25 mouse cellular contexts compared by ENCODE assay signal in genomic region chr7:63717903-63718302, GRCm38 (mm10).
DNase-seq lines count a peak whose midpoint lies in the region; ATAC-seq and TF ChIP-seq lines count a peak whose summit lies in the region.
"Had no signal": no experiment of that assay in that cellular context is flagged by ENCODE, and none has a peak within 500 bp of the region (broad histone marks: within the 10 kb centered on the region; RNA-seq: fewer than 3 reads in every experiment).

No protein-coding gene starts in this region.

- no peak for TF ChIP-seq CTCF in forebrain, postnatal 0 days (IDR thresholded peaks at IDR 0.05; ENCODE audit: low read depth)
- TF ChIP-seq CTCF in left cerebral cortex, adult 2 months (IDR thresholded peaks at IDR 0.05) = no peak
- no peak for TF ChIP-seq CTCF in kidney, adult 2 months (conservative IDR thresholded peaks at IDR 0.05; ENCODE audit: insufficient read depth, insufficient read length, low read depth, low read length)

- H3K9ac ChIP-seq in forebrain, postnatal 0 days = no peak overlapping the region
- H3K9ac ChIP-seq in forebrain, embryonic 11.5 days (ENCODE audit: low read length) = no peak overlapping the region
- H3K9ac ChIP-seq: forebrain, embryonic 15.5 days; heart, embryonic 12.5 days; heart, embryonic 15.5 days; hindbrain, embryonic 13.5 days; intestine, embryonic 15.5 days had no signal

- H3K36me3 ChIP-seq in forebrain, postnatal 0 days (ENCODE audit: insufficient read depth) = no peaks in the 10 kb centered on the region
- no peaks in the 10 kb centered on the region for H3K36me3 ChIP-seq in forebrain, embryonic 11.5 days (ENCODE audit: control insufficient read depth, insufficient read depth, low read length)
- no peaks in the 10 kb centered on the region for H3K36me3 ChIP-seq in kidney, adult 2 months (ENCODE audit: control insufficient read depth, insufficient read depth, low read length)
- H3K36me3 ChIP-seq: forebrain, embryonic 15.5 days; heart, embryonic 12.5 days; heart, embryonic 15.5 days; hindbrain, embryonic 10.5 days; hindbrain, embryonic 13.5 days; intestine, embryonic 15.5 days had no signal

- no peak overlapping the region for H3K27ac ChIP-seq in forebrain, postnatal 0 days (ENCODE audit: low read depth, low read length)
- no peak overlapping the region for H3K27ac ChIP-seq in forebrain, embryonic 11.5 days (ENCODE audit: low read depth, low read length)
- peak overlapping the region; percentile 67; the same call in 1 of the 2 replicates for H3K27ac ChIP-seq in left cerebral cortex, adult 2 months
- no peak overlapping the region for H3K27ac ChIP-seq in kidney, adult 2 months (ENCODE audit: insufficient read depth, low read depth, low read length)
- H3K27ac ChIP-seq: forebrain, embryonic 15.5 days; heart, embryonic 15.5 days; hindbrain, embryonic 10.5 days; hindbrain, embryonic 13.5 days; intestine, embryonic 15.5 days had no signal

- H3K4me1 ChIP-seq in forebrain, postnatal 0 days (ENCODE audit: insufficient read depth) = no peaks in the 10 kb centered on the region
- H3K4me1 ChIP-seq in forebrain, embryonic 11.5 days (replicated peaks; ENCODE audit: control insufficient read depth, insufficient read depth, low read length) = no peaks in the 10 kb centered on the region
- H3K4me1 ChIP-seq in kidney, adult 2 months (ENCODE audit: control insufficient read depth, insufficient read depth, low read length) = no peaks in the 10 kb centered on the region
- H3K4me1 ChIP-seq: forebrain, embryonic 15.5 days; heart, embryonic 15.5 days; hindbrain, embryonic 10.5 days; hindbrain, embryonic 13.5 days; intestine, embryonic 15.5 days had no signal

- H3K27me3 ChIP-seq in forebrain, postnatal 0 days (ENCODE audit: insufficient read depth, low read length) = no peaks in the 10 kb centered on the region
- H3K27me3 ChIP-seq in forebrain, embryonic 11.5 days (ENCODE audit: control insufficient read depth, insufficient read depth, low read length) = no peaks in the 10 kb centered on the region
- H3K27me3 ChIP-seq in kidney, adult 2 months (replicated peaks; ENCODE audit: control insufficient read depth, insufficient read depth, low read length) = no peaks in the 10 kb centered on the region; the same call in 1 of the 2 replicates
- H3K27me3 ChIP-seq: forebrain, embryonic 15.5 days; heart, embryonic 12.5 days; heart, embryonic 15.5 days; hindbrain, embryonic 13.5 days; intestine, embryonic 15.5 days had no signal

- DNase-seq in forebrain, postnatal 0 days = no peak
- DNase-seq in forebrain, embryonic 11.5 days (ENCODE audit: low spot score) = no peak
- DNase-seq in left cerebral cortex, adult 2 months (ENCODE audit: extremely low spot score in 1 of 2, low spot score in 2 of 2) = no peak
- no peak for DNase-seq in left cerebral cortex, adult 9 months (ENCODE audit: low spot score in 2 of 2)
- peak; percentile 7 for DNase-seq in testis, postnatal 10 days (ENCODE audit: low spot score)
- no peak for DNase-seq in testis, postnatal 14 days (ENCODE audit: low spot score)
- DNase-seq in telencephalon, adult 2 months (ENCODE audit: low read depth, low spot score) = peak; percentile 55
- no peak for DNase-seq in kidney, adult 2 months
- DNase-seq: adrenal gland, adult 2 months; adrenal gland, postnatal 14 days; cerebellum, adult 18-20 months; cerebellum, adult 9-10 months; cerebellum, postnatal 14 days; gastrocnemius, postnatal 10 days; gastrocnemius, postnatal 36 days; heart, postnatal 10 days; heart, postnatal 36 days had no signal

- 65% methylated on average over 8 of the region's 8 CpGs for WGBS in forebrain, postnatal 0 days
- WGBS in forebrain, embryonic 11.5 days = 86% methylated on average over 8 of the region's 8 CpGs
- WGBS in kidney, adult 2 months = 82% methylated on average over 8 of the region's 8 CpGs

- H3K4me2 ChIP-seq in forebrain, postnatal 0 days (ENCODE audit: low read depth) = no peak overlapping the region
- H3K4me2 ChIP-seq in forebrain, embryonic 11.5 days (ENCODE audit: low read depth, low read length, severe bottlenecking) = no peak overlapping the region
- H3K4me2 ChIP-seq: forebrain, embryonic 15.5 days; heart, embryonic 12.5 days; heart, embryonic 15.5 days; hindbrain, embryonic 13.5 days; intestine, embryonic 15.5 days had no signal

- no peaks in the 10 kb centered on the region for H3K9me3 ChIP-seq in forebrain, postnatal 0 days (ENCODE audit: low read length)
- no peaks in the 10 kb centered on the region for H3K9me3 ChIP-seq in forebrain, embryonic 11.5 days (ENCODE audit: control insufficient read depth, low read length)
- H3K9me3 ChIP-seq: forebrain, embryonic 15.5 days; heart, embryonic 12.5 days; heart, embryonic 15.5 days; hindbrain, embryonic 10.5 days; hindbrain, embryonic 13.5 days; intestine, embryonic 15.5 days had no signal

- no peak overlapping the region for H3K4me3 ChIP-seq in forebrain, postnatal 0 days (ENCODE audit: low read depth, low read length)
- no peak overlapping the region for H3K4me3 ChIP-seq in forebrain, embryonic 11.5 days (ENCODE audit: low read depth, low read length)
- no peak overlapping the region for H3K4me3 ChIP-seq in left cerebral cortex, adult 2 months
- H3K4me3 ChIP-seq in kidney, adult 2 months (ENCODE audit: insufficient read depth, low read depth, low read length) = no peak overlapping the region
- H3K4me3 ChIP-seq: forebrain, embryonic 15.5 days; heart, embryonic 12.5 days; heart, embryonic 15.5 days; hindbrain, embryonic 10.5 days; hindbrain, embryonic 13.5 days; intestine, embryonic 15.5 days had no signal

- TF ChIP-seq POLR2A in kidney, adult 2 months (IDR thresholded peaks at IDR 0.05; ENCODE audit: low read depth, low read length) = no peak

- ATAC-seq in forebrain, postnatal 0 days = peak; percentile 27; the same call in 1 of the 2 replicates
- ATAC-seq in forebrain, embryonic 11.5 days (replicated peaks; ENCODE audit: low FRiP score) = no peak
- ATAC-seq: CD4-positive, CD25-positive, alpha-beta regulatory T cell, adult 4 months; forebrain, embryonic 15.5 days; hindbrain, embryonic 16.5 days; intestine, embryonic 15.5 days had no signal

- intact Hi-C loops in left cerebral cortex, adult 2 months (cut with DNase I) = no loop called here

Comparison
In these comparisons a context has a peak if more than half of its experiments do, and no peak if none do; other contexts are left out.
1. DNase-seq: peak in testis, postnatal 10 days (single experiment) and telencephalon, adult 2 months (single experiment); none in forebrain, postnatal 0 days (single experiment), forebrain, embryonic 11.5 days (single experiment), left cerebral cortex, adult 2 months (0 of 2), left cerebral cortex, adult 9 months (0 of 2), testis, postnatal 14 days (single experiment) and kidney, adult 2 months (single experiment).